Mouse (Mus musculus) midbrain, embryonic 16.5 days (tissue): Measurements from ENCODE around the gene 9430097D07Rik. TPM values are rescaled to one million over a fixed set of nuclear protein-coding genes. Genes with fewer than 3 reads are reported as not detected.

Experiments used
- ATAC-seq: fragments of 200-750 bp; cut with Nextera tagmentation; 2 replicates; pipeline ENCODE4 v1.8.0; 2017; ENCODE audit warnings: moderate TSS enrichment
- H3K27ac ChIP-seq: fragments of 300-500 bp; sonication (generic); 2 replicates; pipeline ENCODE4 v1.5.1; 2014; ENCODE audit warnings: mild to moderate bottlenecking, low read length, mixed read lengths
- H3K27me3 ChIP-seq: fragments of 300-500 bp; sonication (generic); 2 replicates; pipeline ENCODE4 v1.6.1; 2014; ENCODE audit warnings: low read depth, low read length, mixed read lengths; ENCODE audit not compliant: control insufficient read depth, insufficient read depth
- H3K36me3 ChIP-seq: fragments of 300-500 bp; sonication (generic); 2 replicates; pipeline ENCODE4 v1.6.1; 2014; ENCODE audit warnings: mild to moderate bottlenecking, low read length, moderate library complexity, mixed read lengths; ENCODE audit not compliant: control insufficient read depth, insufficient read depth
- H3K4me1 ChIP-seq: fragments of 300-500 bp; sonication (generic); 2 replicates; pipeline ENCODE4 v1.6.1; 2014; ENCODE audit warnings: mild to moderate bottlenecking, low read length, mixed read lengths; ENCODE audit not compliant: control insufficient read depth, insufficient read depth
- H3K4me2 ChIP-seq: fragments of 300-500 bp; sonication (generic); 2 replicates; pipeline ENCODE4 v1.6.1; 2014; ENCODE audit warnings: mild to moderate bottlenecking, low read length, mixed read lengths
- H3K4me3 ChIP-seq: fragments of 300-500 bp; sonication (generic); 2 replicates; pipeline ENCODE4 v1.5.1; 2014; ENCODE audit warnings: low read depth, mild to moderate bottlenecking, low read length, moderate library complexity, mixed read lengths
- H3K9ac ChIP-seq: fragments of 300-500 bp; sonication (generic); 2 replicates; pipeline ENCODE4 v1.6.1; 2014; ENCODE audit warnings: low read depth, low read length, mixed read lengths
- H3K9me3 ChIP-seq: fragments of 300-500 bp; sonication (generic); replicated peaks from 2 replicates; pipeline ENCODE4 v1.6.1; 2014; ENCODE audit warnings: mild to moderate bottlenecking, low read length, mixed read lengths; ENCODE audit not compliant: control insufficient read depth, poor library complexity, severe bottlenecking
- WGBS: fragments of 180-500 bp; shearing (Covaris S2); extraction: QIAGEN DNeasy Blood & Tissue Kit; methylation state at CpG from one replicate; pipeline ENCODE4 v1.1.7; 2014; 5-methylcytosine and 5-hydroxymethylcytosine counted together
- polyA plus RNA-seq: library from polyadenylated mRNA; unstranded; fragments of >200 nt; fragmentation: Nextera tagmentation; extraction: Ambion mirVana; gene quantifications from 2 replicates; pipeline ENCODE4 v1.2.1, GENCODE M21; 2015

The 9430097D07Rik gene
- polyA plus RNA-seq, 1 experiment from 2014 or later: 1.1 TPM

- Histone ChIP-seq H3K36me3 (no peaks in the 10 kb centered on the region), H3K27ac (no peak overlapping the region), H3K4me1 (peaks cover 23% of the 10 kb centered on the region), H3K27me3 (peaks cover 3% of the 10 kb centered on the region; the same call in 1 of the 2 replicates), H3K4me2 (peak overlapping the region; percentile 53), H3K9me3 (no peaks in the 10 kb centered on the region), H3K9ac (peak overlapping the region; percentile 36; the same call in 1 of the 2 replicates), H3K4me3 (peak overlapping the region; percentile 30)
- WGBS: 17% methylated on average over 23 of the region's 23 CpGs
- no peak for ATAC-seq
Observed at GRCm38 (mm10) chr2:32610610-32611229, 35.2 kb upstream of the 9430097D07Rik start.

GRCm38 (mm10) chr2:32608778-32609435, 33.4 kb upstream of the 9430097D07Rik start:
- Histone ChIP-seq H3K9me3 (no peaks in the 10 kb centered on the region), H3K9ac (no peak overlapping the region), H3K27me3 (peaks cover 3% of the 10 kb centered on the region; the same call in 1 of the 2 replicates), H3K36me3 (no peaks in the 10 kb centered on the region), H3K27ac (no peak overlapping the region), H3K4me2 (peak overlapping the region; percentile 86), H3K4me1 (peaks cover 23% of the 10 kb centered on the region), H3K4me3 (peak overlapping the region; percentile 68)
- no peak for ATAC-seq
- 41% methylated on average over 18 of the region's 18 CpGs for WGBS

GRCm38 (mm10) chr2:32608141-32608777, 32.8 kb upstream of the 9430097D07Rik start:
- Histone ChIP-seq H3K27me3 (peaks cover 3% of the 10 kb centered on the region; the same call in 1 of the 2 replicates), H3K4me1 (peaks cover 23% of the 10 kb centered on the region), H3K9me3 (no peaks in the 10 kb centered on the region), H3K27ac (no peak overlapping the region), H3K36me3 (no peaks in the 10 kb centered on the region), H3K4me2 (peak overlapping the region; percentile 86), H3K4me3 (peak overlapping the region; percentile 68), H3K9ac (0 out of 2 replicates have a peak overlapping the region, but pooled peaks have one; percentile 36)
- peak; percentile 44; the same call in 1 of the 2 replicates for ATAC-seq
- 10% methylated on average over 25 of the region's 25 CpGs for WGBS

GRCm38 (mm10) chr2:32607262-32607947, 31.9 kb upstream of the 9430097D07Rik start:
- 8% methylated on average over 32 of the region's 34 CpGs for WGBS
- no peaks in the 10 kb centered on the region for H3K36me3 ChIP-seq
- H3K27me3 ChIP-seq: peaks cover 3% of the 10 kb centered on the region; the same call in 1 of the 2 replicates
- H3K27ac ChIP-seq: no peak overlapping the region
- peak overlapping the region; percentile 79 for H3K9ac ChIP-seq
- peak overlapping the region; percentile 86 for H3K4me2 ChIP-seq
- ATAC-seq: peak; percentile 66
- peaks cover 23% of the 10 kb centered on the region for H3K4me1 ChIP-seq
- H3K9me3 ChIP-seq: no peaks in the 10 kb centered on the region
- H3K4me3 ChIP-seq: peak overlapping the region; percentile 68

GRCm38 (mm10) chr2:32606161-32607142, 31.0 kb upstream of the 9430097D07Rik start:
- Histone ChIP-seq H3K36me3 (no peaks in the 10 kb centered on the region), H3K9me3 (no peaks in the 10 kb centered on the region), H3K4me1 (peaks cover 23% of the 10 kb centered on the region), H3K4me3 (peak overlapping the region; percentile 68), H3K4me2 (peak overlapping the region; percentile 86), H3K9ac (peak overlapping the region; percentile 79), H3K27me3 (peaks cover 3% of the 10 kb centered on the region; the same call in 1 of the 2 replicates), H3K27ac (no peak overlapping the region)
- 18% methylated on average over 34 of the region's 55 CpGs for WGBS
- peak; percentile 84 for ATAC-seq

GRCm38 (mm10) chr2:32604631-32605030, 29.1 kb upstream of the 9430097D07Rik start:
- Histone ChIP-seq H3K4me3 (no peak overlapping the region), H3K27me3 (peaks cover 3% of the 10 kb centered on the region; the same call in 1 of the 2 replicates), H3K4me1 (peaks cover 15% of the 10 kb centered on the region), H3K4me2 (no peak overlapping the region), H3K27ac (no peak overlapping the region), H3K9me3 (no peaks in the 10 kb centered on the region), H3K9ac (no peak overlapping the region), H3K36me3 (no peaks in the 10 kb centered on the region)
- 52% methylated on average over 10 of the region's 10 CpGs for WGBS
- ATAC-seq: no peak

GRCm38 (mm10) chr2:32602600-32603054, 27.1 kb upstream of the 9430097D07Rik start:
- Histone ChIP-seq H3K9ac (no peak overlapping the region), H3K27ac (no peak overlapping the region), H3K27me3 (0 out of 2 replicates have a peak, but pooled peaks cover 2% of the 10 kb centered on the region), H3K4me1 (peaks cover 3% of the 10 kb centered on the region), H3K9me3 (no peaks in the 10 kb centered on the region), H3K36me3 (no peaks in the 10 kb centered on the region), H3K4me3 (no peak overlapping the region), H3K4me2 (peak overlapping the region; percentile 26; the same call in 1 of the 2 replicates)
- ATAC-seq: no peak
- WGBS: under 1% methylated on average over 11 of the region's 11 CpGs
